Mouse (Mus musculus): ENCODE measurements around the gene Galm. TPM values are rescaled to one million over a fixed set of nuclear protein-coding genes. Genes with fewer than 3 reads are reported as not detected.
A peak's percentile ranks its signal among the peaks of the same experiment; 100 is the strongest.
"Not testable (repeated sequence)": the region's sequence is repeated elsewhere in the genome, so short reads cannot be mapped to it uniquely, and the experiment has no call there.

Gene Galm
- polyA plus RNA-seq, 3 experiments from 2014 or later = 36.2 to 50.6 (median 42.1) TPM

DNA sequence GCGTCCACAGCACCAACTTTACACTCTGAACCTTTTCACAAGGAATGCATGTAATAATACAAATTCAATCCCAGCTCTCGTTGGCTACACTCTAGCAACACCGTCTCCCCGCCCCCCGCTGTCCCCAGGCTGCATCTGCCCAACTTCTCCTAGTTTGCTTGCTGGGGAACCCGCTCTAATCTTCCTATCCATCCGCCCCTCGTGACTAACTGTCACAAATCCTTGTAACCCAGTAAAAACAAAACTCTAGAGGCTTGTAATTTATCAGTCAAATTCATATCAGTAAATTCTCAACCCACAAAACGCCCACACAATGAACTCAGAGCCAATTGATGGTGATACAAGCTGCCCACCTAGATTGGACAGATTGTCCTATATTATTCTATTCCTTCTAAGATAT is 93.9 kb downstream of the Galm start:
- ATAC-seq = no peak

DNA sequence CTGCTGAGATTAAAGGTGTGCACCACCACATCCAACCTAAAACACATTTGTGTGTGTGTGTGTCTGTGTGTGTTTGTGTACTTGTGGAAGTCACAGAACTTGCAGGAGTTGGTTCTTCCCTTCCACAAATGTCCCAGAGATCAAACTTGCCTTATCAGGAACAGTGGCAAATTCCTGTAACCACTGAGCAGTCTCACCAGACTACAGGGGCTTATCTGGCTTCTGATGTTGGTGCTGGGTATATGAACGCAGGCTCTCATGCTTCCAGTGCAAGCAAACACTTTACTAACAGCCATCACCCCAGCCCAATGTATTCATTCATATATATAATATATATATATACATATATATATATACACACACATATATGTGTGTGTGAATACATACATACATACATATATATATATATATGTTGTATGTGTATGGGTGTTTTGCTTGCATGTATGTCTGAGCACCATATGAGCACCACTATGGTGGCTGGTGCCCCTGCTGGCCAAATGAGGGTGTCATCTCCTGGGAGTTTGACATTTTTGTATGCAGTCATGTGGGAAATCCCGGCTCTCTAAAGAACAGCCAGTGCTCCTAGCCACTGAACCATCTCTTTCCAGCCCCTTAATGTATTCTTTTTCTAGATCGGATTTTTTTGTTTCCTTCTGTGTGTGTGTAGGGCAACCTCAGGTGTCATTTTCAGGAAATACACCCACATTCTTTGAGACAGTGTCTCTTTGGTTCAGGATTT is 94.8 kb downstream of the Galm start:
- ATAC-seq = peak; percentile 32

DNA sequence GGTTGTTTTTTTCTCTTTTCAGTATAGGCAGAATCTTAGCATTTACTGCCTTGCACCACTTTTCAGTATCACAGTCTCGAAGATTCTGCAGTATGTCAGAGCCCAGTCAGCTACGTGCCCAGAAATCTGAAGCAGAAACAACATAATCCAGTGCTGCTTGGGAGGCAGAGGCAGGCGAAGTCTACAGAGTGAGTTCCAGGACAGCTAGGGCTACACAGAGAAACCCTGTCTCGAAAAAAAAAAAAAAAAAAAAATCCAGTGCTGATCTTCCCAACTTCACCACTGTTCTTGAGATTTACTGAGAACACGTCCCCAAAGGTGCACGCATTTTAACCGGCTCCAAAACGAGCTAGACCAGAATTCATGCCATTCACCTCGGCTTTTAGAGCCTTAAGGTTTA is 96.6 kb downstream of the Galm start:
- ATAC-seq = peak; percentile 7

DNA sequence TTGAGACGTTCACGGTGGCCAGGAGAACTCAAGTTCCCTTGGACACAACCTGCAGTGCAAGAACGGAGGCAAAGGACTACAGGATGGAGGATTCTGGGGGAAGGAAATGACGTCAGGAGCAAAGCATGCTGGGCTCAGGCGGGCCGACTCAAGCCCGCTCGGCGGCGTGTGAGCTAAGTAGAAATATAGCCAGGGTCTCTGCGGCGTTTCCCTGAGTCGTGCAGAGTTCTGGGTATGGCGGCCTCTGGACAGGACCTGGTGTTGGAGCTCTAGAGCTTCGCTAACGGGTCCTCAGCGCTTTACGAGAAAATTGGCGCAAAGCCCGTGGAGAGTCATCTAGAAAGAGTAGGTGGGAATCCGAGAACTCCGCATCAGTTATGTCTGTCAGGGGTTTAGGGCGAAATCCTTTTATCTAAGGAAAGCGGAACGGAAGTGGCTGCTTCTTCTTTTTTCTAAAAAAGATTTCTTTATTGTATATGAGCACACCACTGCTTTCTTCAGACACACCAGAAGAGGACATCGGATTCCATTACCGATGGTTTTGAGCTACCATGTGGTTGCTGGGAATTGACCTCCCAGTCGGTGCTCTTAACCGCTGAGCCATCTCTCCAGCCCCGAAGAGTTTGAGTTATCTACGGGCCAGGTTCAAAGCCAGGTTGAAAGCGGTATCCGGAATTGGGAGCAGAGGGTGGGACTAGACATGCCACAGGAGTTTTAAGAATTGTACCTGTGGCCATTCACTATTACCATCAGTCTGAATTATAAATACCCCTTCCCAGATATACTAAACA is 97.2 kb downstream of the Galm start, which contains the start of gene Gemin6:
Gemin6 (plus strand) TSS at position 116 of the 791 bp plus-strand sequence.
- ATAC-seq = peak; percentile 97

DNA sequence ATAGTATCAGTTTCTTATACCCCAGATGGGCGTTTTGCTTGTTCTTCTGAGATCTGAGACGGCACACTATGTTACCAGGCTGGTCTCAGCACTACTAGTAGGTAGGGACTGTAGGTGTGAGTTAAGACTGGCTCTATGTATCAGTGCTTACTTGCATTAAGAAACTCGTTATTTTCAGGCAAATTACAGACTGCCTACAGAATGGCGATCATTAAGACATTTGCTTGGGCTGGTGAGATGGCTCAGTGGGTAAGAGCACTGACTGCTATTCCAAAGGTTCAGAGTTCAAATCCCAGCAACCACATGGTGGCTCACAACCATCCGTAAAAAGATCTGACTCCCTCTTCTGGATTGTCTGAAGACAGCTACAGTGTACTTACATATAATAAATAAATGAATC is 97.9 kb downstream of the Galm start:
- ATAC-seq = not testable (repeated sequence)

DNA sequence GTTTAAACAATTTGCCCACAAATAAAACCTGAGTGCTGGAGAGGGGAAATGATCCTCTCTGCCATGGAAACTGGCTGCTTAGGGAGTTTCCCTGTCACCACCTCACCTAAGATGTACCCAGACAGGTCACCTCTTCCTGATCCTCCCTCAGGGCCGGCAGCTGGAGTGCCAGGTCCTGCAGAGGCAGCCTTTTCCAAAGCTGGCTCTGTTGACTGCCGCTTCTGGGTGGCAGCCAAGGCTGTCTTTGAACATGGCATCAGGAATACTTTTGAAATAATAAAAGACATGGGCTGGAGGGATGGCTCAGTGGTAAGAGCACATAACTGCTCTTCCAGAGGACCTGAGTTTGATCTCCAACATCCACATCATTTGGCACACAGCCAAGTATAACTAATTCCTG is 102.1 kb downstream of the Galm start:
- no peak for ATAC-seq

DNA sequence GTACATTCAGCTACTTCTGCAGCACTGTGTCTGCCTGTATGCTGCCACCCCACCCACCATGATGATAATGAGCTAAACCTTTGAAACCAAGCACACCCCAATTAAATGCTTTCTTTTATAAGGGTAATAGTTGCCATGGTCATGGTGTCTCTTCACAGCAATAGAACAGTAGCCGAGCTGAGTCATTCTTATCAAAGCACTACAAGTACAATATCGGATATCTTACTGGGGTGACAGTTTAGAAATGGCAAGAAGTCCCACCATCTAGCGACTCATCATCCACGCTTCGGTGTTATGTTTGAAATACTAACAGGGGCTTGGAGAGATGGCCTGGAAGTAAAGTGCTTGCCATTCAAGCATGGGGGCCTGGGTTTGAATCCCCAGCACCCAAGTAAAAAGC is 106.6 kb downstream of the Galm start:
- ATAC-seq = no peak

DNA sequence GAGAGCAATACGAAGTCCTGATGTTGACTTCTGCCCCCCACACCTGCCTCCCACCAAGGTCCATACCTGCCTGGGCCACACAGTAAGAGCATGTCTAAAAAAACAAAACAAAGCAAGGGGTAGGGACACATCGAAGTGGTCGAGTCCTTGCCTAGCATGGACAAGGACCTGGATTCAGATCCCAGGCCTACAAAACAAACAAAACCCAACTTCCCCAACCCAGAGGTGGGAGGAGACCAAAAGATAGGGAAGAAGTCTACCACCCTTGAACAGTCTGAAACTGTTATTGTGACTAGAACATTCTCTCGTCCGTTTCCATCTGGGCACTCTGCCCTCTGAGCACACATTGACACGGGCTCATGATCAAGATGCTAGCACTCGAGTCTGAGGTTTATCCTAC is 107.1 kb downstream of the Galm start:
- ATAC-seq = no peak

Other genes starting within 250 kb of the Galm start
- 10 to 100 TPM; 11.7 to 15.6 (median 14.0) TPM for gene Atl2, start 231.3 kb upstream of the Galm start, polyA plus RNA-seq (2017; shearing (Covaris generic))
- 10 to 100 TPM; 30.8 to 34.3 (median 33.4) TPM for gene Hnrnpll, start 65.1 kb upstream of the Galm start, polyA plus RNA-seq (2017; shearing (Covaris generic))
- 100 to 1,000 TPM; 539 to 598 (median 556) TPM for gene Srsf7, start 79.8 kb downstream of the Galm start, polyA plus RNA-seq (2017; shearing (Covaris generic))
- not detected for gene Ttc39d, start 80.0 kb downstream of the Galm start, polyA plus RNA-seq (2017; shearing (Covaris generic))
- 10 to 100 TPM; 12.7 to 17.5 (median 12.8) TPM for gene Gemin6, start 97.0 kb downstream of the Galm start, polyA plus RNA-seq (2017; shearing (Covaris generic))
- gene Morn2, start 162.7 kb downstream of the Galm start, polyA plus RNA-seq (2017; shearing (Covaris generic)) = 1 to 10 TPM; 1.1 to 3.8 (median 2.1) TPM
- gene Dhx57, start 163.0 kb downstream of the Galm start, polyA plus RNA-seq (2017; shearing (Covaris generic)) = 10 to 100 TPM in 1 of 3 experiments, 1 to 10 TPM in 2; 7.1 to 10.5 (median 7.7) TPM
- under 1 TPM in 1 of 3 experiments, not detected in 2; 0.95 TPM for gene Arhgef33, start 179.9 kb downstream of the Galm start, polyA plus RNA-seq (2017; shearing (Covaris generic))
- gene Gm10190, start 246.1 kb downstream of the Galm start, polyA plus RNA-seq (2017; shearing (Covaris generic)) = not detected